Mouse (Mus musculus) thymus, adult 2 months (tissue): ENCODE results near the gene Abca17.

ENCODE experiments used
- CTCF ChIP-seq: fragments of 200-500 bp; IDR thresholded peaks from 2 replicates; pipeline ENCODE4 v1.5.1; 2012; ENCODE audit warnings: mild to moderate bottlenecking, control low read depth, low read length, moderate library complexity, borderline replicate concordance; ENCODE audit not compliant: control insufficient read depth, poor library complexity, insufficient read depth; ENCODE audit errors: extremely low read depth
- POLR2A ChIP-seq: fragments of 200-500 bp; IDR thresholded peaks from 2 replicates; pipeline ENCODE4 v1.6.1; 2012; ENCODE audit warnings: mild to moderate bottlenecking, low read length, control low read depth, moderate library complexity; ENCODE audit not compliant: control insufficient read depth, poor library complexity, insufficient read depth; ENCODE audit errors: extremely low read depth

DNA sequence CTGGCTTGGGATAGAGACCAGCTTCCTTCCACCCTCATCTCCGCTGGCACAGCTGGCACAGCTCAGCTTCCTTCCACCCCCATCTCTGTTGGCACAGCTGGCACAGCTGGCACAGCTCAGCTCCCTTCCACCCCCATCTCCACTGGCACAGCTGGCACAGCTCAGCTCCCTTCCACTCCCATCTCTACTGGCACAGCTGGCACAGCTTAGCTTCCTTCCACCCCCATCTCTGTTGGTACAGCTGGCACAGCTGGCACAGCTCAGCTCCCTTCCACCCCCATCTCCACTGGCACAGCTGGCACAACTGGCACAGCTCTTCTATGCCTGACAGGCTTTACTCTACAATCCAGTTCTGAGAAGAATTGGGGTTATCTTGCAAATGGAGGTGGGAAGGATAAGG lies 83.7 kb downstream of the Abca17 start:
- no peak for TF ChIP-seq POLR2A
- TF ChIP-seq CTCF: no peak
